Mouse (Mus musculus) frontal cortex, adult 2 months (tissue): ENCODE measurements around the gene Rps24. TPM values are rescaled to one million over a fixed set of nuclear protein-coding genes. Genes with fewer than 3 reads are reported as not detected.
"Not testable (repeated sequence)": the region's sequence is repeated elsewhere in the genome, so short reads cannot be mapped to it uniquely, and the experiment has no call there.

Source experiments
- DNase-seq, 2 experiments: peaks; one replicate each; pipeline ENCODE4 v3.0.0; 2022; ENCODE audit warnings: low spot score in 1 of 2; ENCODE audit errors: extremely low spot score in 1 of 2
- polyA plus RNA-seq: library from polyadenylated mRNA; depleted of rRNA; stranded (reverse); fragments of >200 nt; gene quantifications from 2 replicates; pipeline ENCODE4 v1.2.3, GENCODE M21; 2012; rRNA removed

The Rps24 gene
- polyA plus RNA-seq = 1,392 and 1,543 TPM in 2 replicates

GRCm38 (mm10) chr14:24486773-24487227, at the start of gene Rps24, which contains the start of gene Polr3a:
Gene Rps24, plus strand, starts transcription at chr14:24487125.
Gene Polr3a, minus strand, starts transcription at chr14:24487058.
- DNase-seq = peak; percentile 86 to 96

- DNase-seq = not testable (repeated sequence)
Measured at GRCm38 (mm10) chr14:24443529-24443928, 43.4 kb upstream of the Rps24 start.

GRCm38 (mm10) chr14:24458191-24458590, 28.7 kb upstream of the Rps24 start:
- no peak for DNase-seq

GRCm38 (mm10) chr14:24468806-24469205, 18.1 kb upstream of the Rps24 start:
- no peak for DNase-seq

- DNase-seq = no peak
Measured at GRCm38 (mm10) chr14:24486241-24486767, 621 bp upstream of the Rps24 start.

GRCm38 (mm10) chr14:24489772-24490171, 2.8 kb downstream of the Rps24 start:
- not testable (repeated sequence) for DNase-seq

- DNase-seq = peak; percentile 94 to 99
Measured at GRCm38 (mm10) chr14:24490468-24491265, 3.7 kb downstream of the Rps24 start.

GRCm38 (mm10) chr14:24491266-24491981, 4.5 kb downstream of the Rps24 start:
- no peak for DNase-seq

GRCm38 (mm10) chr14:24493256-24493655, 6.3 kb downstream of the Rps24 start:
- DNase-seq = no peak

GRCm38 (mm10) chr14:24496507-24496906, 9.6 kb downstream of the Rps24 start:
- no peak for DNase-seq

- DNase-seq = no peak
Measured at GRCm38 (mm10) chr14:24497443-24497842, 10.5 kb downstream of the Rps24 start.

- DNase-seq = no peak
Measured at GRCm38 (mm10) chr14:24498561-24499255, 11.8 kb downstream of the Rps24 start.

GRCm38 (mm10) chr14:24499478-24499877, 12.6 kb downstream of the Rps24 start:
- DNase-seq = no peak

GRCm38 (mm10) chr14:24500091-24500844, 13.3 kb downstream of the Rps24 start:
- DNase-seq = peak; percentile 62 to 95

GRCm38 (mm10) chr14:24500845-24501186, 13.9 kb downstream of the Rps24 start:
- no peak for DNase-seq

- no peak for DNase-seq
Measured at GRCm38 (mm10) chr14:24501256-24501655, 14.3 kb downstream of the Rps24 start.

GRCm38 (mm10) chr14:24507452-24508069, 20.6 kb downstream of the Rps24 start:
- no peak for DNase-seq

GRCm38 (mm10) chr14:24508070-24508773, 21.3 kb downstream of the Rps24 start:
- no peak for DNase-seq

- DNase-seq = no peak
Measured at GRCm38 (mm10) chr14:24509557-24509956, 22.6 kb downstream of the Rps24 start.
